Mouse (Mus musculus) mesoderm, embryonic 11.5 days (tissue): ENCODE measurements at regions not wholly inside any gene's neighbourhood (a gene's known extent, or its start where the extent isn't known, plus 50 kb on each side); places are given as distances from the start of the nearest gene placed in this dataset.
A peak's percentile ranks its signal among the peaks of the same experiment; 100 is the strongest.
"Not testable (repeated sequence)": the region's sequence is repeated elsewhere in the genome, so short reads cannot be mapped to it uniquely, and the experiment has no call there.

Experiments used
- DNase-seq: peaks from one replicate; pipeline ENCODE4 v3.0.0-alpha.2; 2012; ENCODE audit warnings: low read depth, low spot score

DNA sequence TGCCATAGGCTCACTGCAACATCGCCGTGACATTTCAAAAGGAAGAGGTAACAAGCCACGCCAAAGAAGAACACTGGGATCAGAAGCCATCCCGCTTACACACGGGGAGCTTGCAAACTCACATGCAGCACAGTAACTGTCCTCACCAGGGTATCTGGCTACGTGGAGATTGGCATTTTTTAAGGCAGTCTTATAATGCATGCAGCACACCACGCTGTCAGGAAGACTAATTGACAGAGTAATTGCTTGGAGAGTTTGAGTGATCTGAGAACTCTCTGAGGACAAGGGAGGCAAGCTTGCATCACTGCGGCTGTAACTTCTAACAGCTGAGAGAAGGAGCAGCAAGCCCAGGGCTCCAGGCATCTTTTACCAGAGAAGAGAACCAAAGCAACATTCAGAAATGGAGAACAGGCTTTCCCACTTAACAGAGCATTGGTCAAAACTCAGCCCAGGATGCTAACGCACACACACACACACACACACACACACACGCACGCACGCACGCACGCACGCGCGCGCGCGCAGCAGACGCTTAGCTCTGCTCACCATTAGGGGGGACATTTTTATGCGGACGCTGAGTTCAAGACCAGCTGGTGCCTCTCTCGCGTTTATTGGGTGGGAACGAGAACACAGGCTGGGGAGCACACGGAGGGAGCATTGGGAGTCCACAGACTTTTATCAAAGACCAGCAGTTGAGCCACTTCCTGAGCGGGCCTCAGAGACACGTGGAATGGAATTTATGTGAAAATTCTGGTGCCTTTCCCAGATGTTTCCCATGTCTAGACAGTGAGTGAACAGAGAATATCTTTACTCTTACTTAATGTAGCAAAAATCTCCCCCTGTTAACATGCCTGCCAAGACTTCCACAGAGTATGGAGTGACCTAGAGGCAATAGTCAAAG is 66.6 kb downstream of the 1700129C05Rik start:
- peak; percentile 43 for DNase-seq

DNA sequence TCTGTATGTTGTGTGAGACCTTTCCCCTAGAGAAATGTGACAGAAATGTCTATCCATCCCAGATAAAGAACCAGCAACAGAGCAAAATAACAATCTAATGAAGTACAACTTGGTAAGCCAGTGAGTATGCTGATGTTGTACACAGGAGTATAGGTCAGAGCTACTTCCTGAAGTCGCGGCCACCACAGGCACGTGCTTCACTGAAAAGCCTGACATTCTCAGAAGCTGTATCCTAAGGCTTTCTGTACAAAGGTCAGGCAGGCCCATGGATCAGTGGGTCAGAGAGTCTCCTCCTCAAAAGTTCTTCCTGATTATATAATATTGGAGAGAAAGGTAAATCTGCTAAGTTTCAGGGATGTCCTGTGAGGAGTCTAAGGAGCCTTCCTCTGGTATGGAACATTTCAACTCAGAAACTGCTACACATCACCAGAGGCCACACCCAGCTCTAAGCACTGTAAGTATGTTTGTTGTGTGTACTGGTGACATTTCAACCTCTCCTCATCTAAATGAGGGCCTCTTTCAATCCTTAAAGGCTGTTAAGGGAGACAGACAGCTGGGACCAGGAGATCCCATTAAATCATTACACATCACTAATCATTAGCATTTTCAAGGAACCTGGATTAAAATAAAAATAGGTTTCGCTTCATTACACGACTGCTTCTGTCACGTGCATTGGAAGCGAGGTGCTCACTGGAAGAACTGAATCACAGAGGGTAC is 70.2 kb downstream of the 1700129C05Rik start:
- no peak for DNase-seq

DNA sequence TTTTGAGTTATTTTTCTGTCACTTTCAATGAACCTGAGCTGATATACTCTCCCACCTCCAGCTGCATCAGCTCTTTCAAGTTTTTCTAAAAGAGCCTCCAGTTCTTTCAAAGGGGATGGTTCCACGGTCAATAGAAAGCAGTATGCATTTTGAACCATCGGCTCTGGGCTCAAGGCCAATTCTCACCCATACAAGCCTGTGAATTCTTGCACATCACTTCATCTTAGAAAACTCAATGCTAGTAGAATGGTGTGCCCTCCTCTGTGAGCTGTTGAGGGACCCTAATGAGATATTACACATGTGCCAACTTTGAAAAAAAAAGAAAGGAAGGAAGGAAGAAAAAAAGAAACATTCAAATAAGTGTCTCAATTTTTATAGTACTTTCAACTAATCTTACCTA is 72.6 kb downstream of the 1700129C05Rik start:
- no peak for DNase-seq

DNA sequence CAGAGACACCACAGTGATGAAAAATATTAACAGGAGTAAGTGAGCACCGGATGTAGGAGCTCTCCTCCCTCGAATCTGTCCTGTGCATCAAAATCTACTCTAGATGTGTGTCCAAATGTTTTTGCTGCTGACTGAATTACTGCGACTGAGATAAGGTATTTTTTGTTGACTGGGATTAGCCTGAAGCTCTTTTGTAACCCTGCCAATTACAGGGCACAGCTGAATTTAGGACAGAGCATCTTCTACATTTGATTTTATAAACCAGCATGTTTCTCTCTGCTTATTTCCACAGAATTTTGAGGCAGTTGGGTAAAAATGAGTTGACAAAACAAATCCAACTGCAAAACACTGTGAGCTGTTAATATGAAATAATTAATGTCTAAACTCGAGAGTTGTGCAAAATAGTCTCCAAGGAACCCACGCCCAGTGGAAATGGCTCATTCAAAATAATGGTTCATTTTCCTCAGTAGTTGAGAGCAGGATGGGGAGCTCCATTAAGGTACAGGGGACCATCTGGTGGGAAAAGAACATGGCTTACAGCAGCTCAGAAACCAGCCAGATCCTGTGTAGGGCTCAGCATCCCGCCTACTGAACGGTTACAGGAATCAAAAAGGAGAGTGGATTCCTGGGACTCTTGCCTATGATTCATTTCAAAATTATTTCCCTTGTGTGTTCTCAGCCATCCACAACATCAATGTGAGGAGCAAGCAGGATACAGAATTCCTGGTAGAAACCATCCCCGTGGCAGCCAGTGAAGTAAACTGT is 76.1 kb downstream of the 1700129C05Rik start:
- no peak for DNase-seq

DNA sequence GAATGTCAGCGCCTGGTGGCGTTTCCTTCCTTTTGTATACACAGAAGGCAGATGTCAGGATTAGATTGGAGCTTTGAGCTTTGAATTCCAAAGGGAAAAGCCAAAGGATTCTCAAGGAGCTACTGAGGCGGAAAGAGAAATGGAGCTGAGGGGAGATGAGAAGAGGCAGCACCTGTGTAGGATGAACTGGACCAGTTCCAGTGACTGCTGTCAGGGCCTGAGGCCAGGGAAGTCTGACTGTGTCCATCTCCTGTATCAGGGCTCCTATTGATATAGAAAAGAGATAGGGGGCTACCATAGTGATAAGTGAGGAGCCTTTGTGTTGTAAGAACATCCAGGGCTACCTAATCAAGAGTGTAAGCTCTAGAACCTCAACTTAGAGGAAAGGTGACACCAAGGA is 79.5 kb downstream of the 1700129C05Rik start:
- DNase-seq: no peak

DNA sequence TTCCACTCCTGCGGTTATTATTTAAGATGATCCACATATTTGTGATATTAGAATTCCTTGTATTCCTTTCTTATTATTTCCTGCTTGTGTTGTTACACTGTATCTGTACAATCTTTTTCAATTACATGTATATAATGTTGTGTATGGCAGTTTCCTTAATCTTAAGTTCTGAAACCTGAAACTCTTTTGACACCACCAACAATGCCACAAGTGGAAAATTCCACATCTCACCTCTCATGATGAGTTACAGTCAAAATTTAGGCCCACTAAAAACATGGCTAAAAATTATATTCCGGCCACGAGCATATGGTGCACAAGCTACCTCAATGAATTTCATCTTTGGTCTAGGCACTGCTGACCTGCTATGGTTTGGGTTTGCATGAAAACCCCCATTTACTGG is 85.9 kb downstream of the 1700129C05Rik start:
- DNase-seq: no peak

DNA sequence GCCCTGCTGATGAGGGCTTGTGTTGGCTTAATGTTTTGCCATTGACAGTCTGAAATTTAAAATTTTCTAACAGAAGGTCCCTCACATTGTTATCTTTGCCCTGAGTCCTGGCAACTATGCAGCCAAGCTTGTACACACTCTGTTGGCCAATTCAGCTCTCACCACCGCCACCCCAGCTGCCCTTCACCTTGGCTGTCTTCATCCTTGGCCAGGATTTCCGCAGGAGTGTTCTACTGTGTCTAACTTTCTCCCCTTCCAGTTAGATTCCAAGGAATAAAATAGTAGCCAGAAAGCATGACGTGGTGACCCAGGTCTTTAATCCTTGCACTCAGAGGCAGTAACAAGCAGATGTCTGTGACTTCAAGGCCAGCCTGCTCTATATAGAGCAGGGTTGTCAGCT is 87.4 kb downstream of the 1700129C05Rik start:
- no peak for DNase-seq

DNA sequence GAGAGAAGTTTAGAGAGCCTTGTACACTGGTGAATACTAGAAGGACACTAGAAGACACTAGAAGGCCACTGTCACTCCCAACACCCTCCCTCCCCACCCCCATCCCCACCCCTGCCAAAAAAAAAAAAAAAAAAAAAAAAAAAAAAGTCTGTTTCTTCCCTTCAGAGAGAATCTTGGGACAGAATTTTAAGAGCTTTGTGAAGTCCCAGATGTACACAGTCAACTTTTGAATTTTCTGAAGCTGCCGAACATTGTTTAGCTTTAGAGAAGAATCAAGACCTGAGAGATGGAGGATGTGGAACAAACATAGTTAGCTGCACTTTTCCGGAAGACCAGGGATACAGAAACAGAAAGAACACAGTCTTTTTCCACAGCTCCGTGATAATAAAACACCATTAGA is 90.3 kb downstream of the 1700129C05Rik start:
- DNase-seq: no peak

DNA sequence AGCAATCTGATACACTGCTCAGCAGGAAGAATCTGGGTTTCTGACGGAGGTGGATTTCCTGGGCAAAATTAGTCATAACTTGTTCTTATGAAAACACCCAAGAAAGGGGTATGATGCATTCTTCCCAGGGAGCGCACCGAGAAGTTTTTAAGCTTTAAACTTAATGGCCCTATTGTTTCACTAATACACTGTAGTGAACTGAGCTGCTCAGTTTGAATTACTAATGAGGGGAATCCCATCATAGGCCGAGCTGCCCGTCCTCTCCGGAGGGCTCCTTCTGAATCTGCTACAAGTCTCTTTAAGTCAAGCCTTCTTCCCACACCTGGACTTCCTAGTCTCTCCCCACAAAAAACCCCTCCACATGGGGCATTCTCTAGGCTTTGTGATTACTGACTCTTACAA is 91.2 kb downstream of the 1700129C05Rik start:
- no peak for DNase-seq

DNA sequence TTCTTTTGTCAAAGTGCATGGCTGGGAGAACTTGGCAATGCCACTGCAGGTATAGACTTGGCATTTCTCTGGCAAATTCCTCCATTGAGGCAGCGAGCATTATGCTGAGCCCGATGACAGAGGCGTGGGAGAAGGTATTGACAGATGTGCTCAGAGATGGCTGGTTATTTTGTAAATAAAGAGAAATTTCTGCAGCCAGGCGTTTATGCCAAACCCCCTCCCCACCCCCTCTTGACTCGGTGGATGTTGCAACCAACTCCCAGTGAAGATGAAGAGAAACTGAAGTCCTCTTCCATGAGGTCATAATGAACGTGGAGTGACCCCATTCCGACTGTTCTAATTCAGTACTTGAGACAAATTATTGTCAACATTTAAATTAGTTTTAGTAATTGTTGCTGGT is 97.0 kb downstream of the 1700129C05Rik start:
- no peak for DNase-seq

DNA sequence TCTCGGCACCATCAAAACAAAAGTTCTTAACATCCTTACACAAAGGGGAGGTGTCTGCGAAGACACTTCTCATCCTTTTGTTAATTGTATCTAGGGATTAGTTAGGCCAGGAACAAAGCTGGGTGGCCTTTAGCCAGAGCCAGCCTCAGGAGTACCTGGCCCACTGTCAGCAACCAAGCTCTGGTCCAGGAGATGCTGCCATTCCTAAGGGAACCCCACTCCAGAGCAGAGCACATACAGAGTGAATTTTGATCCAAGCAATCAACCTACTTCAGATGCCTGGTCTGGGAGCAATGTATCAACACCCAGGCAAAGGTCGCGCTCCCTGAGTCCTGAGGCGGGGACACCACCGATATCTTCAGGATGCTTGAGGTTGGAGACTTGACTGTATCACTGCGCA is 97.5 kb downstream of the 1700129C05Rik start:
- no peak for DNase-seq

DNA sequence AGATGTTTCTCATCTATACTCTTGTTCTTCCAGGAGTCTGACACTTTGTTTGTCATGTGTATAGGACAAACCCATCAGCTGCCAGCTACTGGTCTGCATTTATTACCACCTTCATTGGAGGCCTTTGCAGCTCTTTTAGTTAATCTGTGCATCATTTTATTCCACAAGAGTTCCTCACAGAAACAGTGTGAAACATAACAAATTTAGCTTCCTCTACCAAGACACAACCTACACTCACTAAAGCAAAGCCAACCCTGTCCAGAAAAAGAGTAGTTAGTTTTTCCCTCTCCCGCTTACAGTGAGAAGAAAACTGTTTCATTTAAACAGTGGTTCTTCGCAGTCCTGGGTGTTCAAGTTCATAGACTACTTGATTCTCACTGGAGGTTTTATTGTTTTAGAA is 100.5 kb downstream of the 1700129C05Rik start:
- no peak for DNase-seq

DNA sequence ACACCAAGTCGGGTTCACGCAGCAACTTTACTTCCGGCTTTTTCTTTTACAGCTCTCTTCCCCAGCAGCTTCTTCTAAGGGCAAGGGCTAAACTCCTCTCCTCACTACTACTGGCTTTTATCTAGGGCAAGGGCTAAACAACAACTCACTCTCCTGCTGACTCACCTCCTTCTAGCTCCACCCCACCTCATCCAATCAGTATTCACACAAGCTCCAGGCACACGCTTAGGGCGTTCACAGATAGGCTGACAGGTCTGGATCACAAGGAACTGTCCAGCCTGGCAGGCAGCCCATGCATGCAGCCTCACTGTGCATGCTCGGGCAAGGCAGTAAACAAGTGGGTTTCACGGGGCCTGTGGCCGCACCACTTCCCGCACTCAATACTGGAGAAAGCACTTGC is 116.9 kb downstream of the 1700129C05Rik start:
- DNase-seq: not testable (repeated sequence)

DNA sequence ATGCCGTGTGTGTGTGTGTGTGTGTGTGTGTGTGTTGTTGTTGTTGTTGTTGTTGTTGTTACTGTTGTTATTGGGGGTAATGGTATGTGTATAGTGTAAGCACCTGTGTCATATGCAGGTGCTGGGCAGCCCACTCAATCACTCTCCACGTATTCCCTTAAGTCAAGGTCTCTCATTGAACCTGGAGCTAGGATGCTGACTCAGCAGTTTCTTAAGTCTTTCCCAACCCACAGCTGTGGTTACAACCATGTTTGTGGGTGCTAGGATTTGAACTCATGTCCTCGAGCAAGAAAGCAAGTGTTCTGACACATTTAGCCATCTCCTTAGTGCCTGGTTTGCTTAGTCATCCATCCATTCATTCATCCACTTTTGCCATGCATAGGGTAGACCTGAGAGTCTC is 133.2 kb downstream of the 1700129C05Rik start:
- no peak for DNase-seq

DNA sequence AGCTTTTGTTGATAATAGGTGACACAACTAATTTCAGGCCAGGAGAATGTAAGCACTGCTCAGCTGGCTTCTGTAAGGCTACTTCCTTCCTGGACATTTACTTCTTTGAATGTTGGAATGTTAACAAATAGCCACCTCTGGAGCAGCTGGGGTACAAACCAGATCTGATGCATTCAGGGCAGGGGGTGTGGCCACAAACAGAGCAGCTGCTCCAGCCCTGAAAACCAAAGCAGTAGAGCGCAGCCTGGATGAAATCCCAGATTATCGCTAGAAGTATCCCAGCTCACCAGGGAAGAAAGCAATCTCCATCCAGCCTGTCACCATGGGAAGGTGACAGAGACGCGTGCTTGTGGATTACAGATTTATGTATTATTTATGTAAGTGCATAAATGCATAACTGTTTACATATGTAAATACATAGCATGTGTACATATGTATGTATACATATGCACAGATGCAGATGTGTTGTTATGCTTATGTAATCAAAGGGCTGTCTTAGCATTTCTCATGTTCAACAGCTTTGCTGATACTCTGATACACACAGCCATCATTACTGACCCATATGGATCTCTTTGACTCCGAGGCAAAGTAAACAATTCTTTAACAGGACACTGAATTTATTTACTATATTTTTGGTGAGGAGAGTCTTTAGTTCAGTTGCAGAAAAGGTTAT is 143.5 kb downstream of the 1700129C05Rik start:
- no peak for DNase-seq

DNA sequence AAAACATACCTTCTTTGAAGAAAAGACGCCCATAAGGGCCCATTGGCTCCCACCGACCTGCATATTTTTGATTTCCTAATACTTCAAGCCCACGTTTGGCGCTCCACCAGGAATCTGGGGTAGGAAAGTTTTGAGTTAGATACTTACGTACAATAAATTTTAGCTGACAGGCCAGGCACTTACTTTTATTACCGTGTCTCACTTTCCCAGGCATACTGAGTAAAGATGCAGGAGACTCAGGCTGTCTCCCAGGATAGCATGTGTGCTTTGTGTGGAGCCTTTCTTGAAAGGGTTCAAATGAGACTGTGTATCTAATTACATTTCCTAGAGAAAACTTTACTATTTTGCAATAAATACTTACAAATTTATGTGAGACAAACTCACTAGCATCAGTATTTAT is 147.7 kb downstream of the 1700129C05Rik start:
- DNase-seq: no peak

DNA sequence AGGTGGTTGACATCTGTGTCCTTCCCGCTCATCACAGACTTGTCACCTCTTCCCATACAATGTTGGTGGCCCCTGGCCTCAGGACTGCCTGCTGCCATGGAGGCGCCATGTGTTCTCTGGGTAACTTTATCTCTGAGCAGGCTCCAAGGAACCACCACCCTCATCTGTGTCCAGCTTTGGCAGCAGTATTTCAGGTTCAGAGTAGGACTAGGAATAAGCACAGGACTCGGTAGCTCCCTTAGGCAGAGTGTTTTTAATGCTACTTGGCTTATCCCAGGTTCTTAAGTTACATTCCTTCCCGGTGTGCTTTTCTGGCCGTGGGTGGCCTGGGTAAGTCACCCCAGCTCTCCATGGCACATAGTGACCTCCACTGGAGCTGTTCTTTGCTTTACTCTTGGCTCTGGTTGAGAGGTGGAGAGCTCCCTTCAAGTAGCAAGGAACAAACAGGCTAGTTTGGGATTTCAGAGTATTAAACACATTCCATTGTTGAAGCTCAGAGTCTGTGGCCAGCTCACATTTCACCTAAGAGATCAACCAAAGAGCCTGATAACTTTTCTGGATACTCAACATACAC is 153.0 kb downstream of the 1700129C05Rik start:
- DNase-seq: no peak

DNA sequence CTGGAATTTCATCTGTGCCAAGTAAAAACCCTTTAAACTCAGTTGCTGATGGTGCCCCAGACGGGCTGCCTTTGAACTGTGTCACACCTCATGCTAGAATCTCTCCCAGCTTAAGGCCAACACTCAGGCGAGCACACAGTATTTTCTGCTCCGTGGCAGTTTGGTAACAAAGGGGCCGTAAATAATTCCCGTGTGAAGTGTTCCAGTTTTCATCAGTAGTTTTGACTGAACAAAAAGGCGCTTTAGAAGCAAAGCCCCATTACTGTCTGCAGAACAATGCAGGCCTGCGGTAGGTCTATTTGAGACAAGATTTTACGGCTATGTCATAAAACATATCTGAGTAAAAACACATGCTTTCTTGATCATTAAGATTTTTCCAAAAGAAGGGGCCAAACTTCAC is 155.0 kb downstream of the 1700129C05Rik start:
- DNase-seq: peak; percentile 68

DNA sequence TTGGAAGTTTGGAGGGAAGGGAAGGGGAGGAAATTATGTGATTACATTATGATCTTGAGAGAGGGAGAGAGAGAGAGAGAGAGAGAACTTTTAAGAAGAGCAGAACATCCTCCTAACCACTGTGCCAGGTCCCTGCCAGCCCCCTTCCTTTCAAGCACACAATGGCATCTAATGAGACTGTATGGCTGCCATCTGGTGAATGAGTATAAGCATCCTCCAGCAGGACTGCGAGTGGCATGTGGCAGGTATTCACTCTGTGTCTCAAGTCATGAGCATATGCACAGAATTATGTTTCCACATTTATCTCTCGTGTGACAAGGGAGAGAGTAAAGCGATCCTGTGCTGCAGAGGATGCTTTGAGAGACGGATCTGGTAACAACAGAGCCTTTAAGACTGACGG is 156.9 kb downstream of the 1700129C05Rik start:
- no peak for DNase-seq

DNA sequence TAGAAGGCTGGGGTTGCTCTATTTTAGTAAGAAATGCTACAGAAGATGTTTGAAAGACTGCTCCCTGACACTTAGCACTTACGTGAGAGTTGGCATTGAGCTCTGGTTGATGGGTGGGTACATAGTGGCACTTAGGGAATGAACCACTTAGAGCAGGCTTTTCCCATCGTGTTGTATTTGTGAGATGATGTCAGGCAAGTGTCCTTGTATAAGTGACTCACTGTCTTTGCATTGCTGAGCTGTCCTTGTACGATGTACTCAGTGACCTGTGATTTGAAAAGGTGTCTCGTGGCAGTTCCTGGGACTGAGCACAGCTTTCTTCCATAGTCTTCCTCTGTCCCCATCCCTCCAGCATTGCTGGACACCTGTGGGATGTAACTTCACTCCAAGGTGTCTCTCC is 165.9 kb downstream of the 1700129C05Rik start:
- no peak for DNase-seq

DNA sequence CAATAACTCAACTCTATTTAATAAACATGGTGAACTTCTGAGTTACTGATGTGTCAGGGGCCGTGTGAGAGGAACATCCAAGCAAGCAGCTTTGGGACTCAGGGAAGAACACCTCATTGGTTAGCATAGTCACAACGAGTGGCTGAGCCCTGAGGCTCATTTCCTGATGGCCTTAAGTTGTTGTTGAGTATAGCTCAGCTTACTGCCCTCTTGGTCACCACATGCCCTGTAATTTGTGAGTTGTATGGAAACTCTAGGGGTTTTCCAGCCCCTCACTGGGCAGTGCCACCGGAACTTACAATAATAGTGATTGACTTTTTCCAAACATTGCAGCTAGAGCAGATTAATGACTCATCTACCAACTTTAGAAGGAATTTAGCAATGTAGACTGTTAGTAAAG is 173.4 kb downstream of the 1700129C05Rik start:
- DNase-seq: no peak
